Mouse (Mus musculus) R1 (cell line): ENCODE measurements around the gene Soat1.
A peak's percentile ranks its signal among the peaks of the same experiment; 100 is the strongest.
"Not testable (repeated sequence)": the region's sequence is repeated elsewhere in the genome, so short reads cannot be mapped to it uniquely, and the experiment has no call there.

Experiments
- DNase-seq: peaks from one replicate; pipeline ENCODE4 v3.0.0-alpha.2; 2018; ENCODE audit warnings: low read depth, low spot score

Gene Soat1

DNA sequence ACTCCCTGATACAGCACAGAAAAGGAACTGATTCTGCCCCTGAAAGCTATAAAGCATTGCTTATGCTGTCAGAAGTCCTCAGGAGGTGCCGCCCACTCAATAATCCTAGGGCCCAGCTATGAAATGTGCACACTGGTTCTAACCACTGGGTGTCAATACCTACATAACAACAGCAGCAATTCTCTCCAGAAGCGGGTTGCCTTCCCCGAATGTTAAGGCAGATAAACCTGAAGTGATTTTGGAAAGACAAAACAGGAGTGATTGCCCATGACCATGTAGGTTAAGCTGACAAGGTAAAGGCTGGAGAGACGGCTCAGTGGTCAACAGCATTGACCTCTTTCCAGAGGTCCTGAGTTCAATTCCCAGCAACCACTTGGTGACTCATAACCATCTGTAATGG is 48.4 kb downstream of the Soat1 start:
- DNase-seq: no peak

DNA sequence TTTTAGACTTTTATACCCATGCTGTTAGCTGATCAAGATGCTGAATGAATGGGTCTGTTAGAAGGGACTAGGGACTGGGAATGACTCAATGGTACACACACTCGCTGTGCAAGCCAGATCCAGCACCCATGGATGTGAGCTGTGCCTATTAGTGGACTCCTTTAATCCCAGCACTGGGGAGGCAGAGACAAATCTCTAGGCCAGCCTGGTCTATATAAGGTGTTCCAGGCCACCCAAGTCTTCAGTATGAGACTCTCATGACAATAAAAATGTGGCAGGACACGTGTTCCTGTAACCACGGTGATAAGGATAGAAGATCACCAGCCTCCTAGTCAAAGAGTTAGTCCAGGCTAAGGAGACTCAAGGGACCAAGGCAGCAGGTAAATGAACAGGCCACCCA is 50.1 kb downstream of the Soat1 start:
- DNase-seq: no peak

DNA sequence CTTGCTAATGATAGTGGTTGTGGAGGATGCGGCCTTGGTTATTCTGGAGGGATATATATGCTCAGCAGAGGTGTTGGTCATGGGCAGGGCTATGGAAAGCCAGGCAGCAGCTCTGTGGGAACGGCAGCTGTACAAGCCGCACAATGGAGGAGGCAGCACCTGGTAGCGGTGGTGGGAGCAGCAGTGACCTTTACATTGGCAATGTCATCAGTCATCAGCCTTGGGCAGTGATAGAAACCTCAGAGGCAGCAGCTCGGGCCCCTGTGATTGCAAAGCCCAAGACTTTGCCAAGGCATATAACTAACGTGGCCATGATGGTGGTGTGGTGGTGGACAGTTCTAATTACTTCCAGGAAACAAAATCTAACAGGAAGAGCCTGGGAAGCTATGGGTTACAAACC is 50.6 kb downstream of the Soat1 start:
- DNase-seq: no peak

DNA sequence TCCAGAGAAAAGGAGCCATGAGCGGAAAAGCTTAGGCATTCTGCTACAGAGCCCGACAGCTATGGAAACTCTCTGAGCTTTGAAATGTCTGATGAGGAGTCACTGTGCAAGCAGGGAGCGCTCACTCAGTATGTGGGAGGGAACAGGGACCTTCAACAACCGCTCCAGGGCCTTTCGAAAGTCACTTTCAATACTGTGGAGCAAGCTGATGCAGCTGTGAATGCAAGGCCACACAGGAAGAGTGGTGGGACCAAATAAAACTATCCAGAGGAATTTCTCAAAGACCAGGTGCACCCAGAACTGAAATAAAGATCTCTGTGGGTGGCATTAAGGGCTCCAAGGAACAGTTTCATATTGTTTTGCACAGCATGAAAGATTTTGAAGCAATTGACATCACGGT is 51.3 kb downstream of the Soat1 start:
- DNase-seq: no peak

DNA sequence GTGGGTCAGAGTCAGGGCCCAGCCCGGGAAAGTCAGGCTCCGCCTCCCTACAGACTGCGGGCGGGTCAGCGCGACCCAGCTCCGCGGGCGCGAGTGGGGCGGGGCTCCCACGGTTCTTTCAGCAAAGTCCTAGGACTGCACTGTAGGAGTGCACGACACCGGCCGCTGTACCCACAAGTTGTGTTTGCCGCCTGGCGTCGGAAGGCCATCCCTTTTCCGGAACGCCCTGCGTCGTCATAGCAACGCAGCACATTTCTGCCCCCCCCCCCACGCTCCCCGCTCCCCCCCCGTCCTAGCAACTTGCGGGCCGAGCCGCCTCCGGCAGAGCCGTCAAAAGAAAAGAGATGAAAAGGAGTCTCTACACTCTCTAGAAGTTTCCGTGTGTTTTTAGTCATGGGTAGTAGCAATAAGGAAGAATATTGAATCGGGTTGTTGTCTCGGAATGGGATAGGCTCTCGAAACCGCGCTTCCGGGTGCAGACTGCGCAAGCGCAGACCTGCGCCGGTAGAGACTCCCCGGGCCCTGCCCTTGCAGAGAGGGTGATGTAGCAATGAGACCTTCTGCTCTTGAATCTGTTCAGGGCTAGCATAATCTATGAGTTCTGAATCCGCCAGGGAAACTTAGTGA is 53.3 kb downstream of the Soat1 start, which contains the start of gene Axdnd1:
Gene Axdnd1 (minus strand): TSS at position 489 of the 627 bp plus-strand sequence.
- peak; percentile 90 for DNase-seq

DNA sequence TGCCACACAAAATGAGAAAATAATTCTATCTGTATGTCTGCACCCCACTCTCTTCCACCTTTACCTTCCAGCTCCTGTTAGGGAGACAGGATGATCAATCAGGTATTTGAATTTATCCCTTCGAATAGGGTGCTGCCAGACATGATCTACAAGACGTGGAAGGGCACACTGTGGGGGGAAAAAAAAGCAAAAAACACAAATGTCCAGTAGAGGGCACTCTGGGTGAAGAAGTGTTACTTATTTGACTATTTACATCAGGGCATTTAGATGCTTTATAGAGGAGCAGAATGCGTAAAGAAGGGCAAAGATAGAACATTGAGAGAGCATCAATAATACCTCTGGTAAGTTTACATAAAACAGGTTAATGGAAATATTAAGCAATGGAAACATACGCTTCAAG is 56.0 kb downstream of the Soat1 start:
- peak; percentile 66 for DNase-seq

DNA sequence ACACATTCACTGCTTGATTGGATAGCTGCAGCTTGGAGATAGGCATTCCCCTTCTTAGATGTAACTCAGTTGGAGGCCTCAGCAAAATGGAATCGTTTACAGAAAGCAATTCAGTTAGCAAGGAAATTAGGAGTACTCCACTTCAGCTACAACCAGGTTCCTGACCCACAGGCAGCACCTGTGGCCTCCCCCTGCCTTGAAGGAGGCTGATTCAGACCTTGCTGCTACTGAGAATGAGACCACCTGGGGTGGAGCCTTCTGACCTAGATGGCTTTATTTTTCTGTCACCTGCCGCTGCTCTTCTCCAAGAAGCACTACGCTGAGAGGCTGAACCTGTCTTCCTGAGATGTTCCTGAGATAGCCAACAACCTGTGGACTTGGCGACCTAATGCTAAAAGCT is 65.6 kb downstream of the Soat1 start:
- DNase-seq: no peak

DNA sequence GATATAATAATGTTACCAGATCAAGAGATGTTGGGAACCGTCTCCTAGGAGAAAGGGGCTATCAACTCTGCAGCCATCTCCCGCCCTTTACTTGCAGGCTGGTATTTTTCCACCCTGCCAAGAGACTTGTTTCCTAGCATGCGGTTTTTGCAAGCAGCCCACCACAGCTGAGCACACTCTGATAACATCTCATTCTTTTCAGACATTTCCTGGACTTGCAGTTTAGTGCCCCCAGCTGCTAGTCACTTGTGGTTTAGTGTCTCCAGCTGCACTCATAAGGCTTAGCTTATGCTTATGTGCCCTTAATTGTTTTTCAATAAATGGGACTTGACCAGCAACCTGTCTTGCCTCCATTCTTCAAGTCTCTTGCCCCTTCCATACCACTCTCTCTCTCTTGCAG is 66.1 kb downstream of the Soat1 start:
- no peak for DNase-seq

DNA sequence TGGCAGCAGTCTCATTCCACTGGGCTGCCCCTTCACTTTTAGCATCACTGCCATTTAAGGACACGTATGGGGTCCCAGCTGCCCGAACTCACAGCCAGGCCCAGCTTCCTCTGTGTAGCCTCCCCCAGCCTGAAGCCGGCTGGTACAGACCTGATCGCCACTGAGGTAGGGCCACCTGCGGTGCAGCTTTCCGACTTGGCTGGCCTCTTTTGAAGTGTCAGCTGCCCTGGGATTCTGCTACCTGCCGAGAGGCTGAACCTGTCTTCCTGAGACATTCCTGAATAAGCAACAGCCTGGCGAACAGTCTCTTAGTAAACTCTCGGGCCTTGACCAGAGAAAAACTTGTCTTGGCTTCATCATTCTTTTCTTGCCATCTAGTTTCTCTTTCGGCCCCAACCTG is 70.9 kb downstream of the Soat1 start:
- peak; percentile 58 for DNase-seq

DNA sequence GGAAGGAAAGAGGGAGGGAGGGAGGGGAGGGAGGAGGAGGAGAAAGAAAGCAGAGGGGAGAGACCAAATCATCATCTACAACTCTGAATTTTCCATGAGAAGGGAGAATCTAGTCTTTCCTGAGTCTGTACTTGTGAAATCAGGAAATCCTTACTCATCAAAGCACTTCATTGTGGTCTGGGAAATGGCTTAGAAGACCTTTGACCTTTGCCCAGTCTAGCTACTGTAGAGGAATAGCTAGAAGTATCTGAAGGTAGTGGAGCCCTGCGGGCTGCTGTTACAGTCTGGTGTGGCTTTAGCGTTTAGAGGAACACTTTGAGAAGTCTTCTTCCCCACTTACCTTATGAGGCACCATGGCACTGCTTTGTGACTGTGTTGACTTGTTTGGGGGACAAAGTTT is 71.6 kb downstream of the Soat1 start:
- DNase-seq: no peak

DNA sequence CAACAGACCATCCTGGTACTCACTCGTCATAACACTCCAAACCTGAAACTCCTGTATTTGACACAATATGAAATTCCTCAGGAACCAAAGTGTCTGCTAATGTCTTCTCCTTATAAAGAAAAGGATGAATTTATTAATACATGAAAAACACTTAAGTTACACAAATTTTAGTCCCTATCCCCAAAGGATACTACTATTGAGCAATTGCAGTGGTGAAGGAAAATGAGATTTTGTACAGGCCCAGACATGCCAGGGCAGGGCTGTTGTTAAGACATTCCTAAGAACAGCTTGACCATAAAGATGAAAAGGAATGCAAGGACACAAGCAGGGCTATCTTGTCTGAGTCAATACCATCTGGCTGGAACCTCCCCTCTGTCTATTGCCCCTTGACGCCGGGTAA is 74.0 kb downstream of the Soat1 start:
- not testable (repeated sequence) for DNase-seq

DNA sequence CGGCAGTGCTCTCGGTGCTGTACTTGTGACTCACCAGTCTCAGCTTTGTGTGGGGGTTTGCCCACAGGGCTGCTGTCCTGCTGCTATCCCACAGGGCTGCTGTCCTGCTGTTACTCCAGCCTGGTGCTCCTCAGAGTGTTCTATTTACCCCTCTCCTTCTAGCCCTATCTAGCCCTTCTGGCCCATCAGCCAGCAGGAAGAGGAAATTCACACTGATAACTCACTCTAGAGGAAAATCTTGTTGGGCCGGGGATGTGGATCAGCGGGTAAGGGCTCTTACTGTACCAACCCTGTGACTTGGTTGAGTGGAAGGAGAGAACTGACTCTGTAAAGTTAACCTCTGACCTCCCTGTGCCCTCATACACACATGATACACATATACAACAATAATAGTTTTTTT is 81.0 kb downstream of the Soat1 start:
- no peak for DNase-seq

DNA sequence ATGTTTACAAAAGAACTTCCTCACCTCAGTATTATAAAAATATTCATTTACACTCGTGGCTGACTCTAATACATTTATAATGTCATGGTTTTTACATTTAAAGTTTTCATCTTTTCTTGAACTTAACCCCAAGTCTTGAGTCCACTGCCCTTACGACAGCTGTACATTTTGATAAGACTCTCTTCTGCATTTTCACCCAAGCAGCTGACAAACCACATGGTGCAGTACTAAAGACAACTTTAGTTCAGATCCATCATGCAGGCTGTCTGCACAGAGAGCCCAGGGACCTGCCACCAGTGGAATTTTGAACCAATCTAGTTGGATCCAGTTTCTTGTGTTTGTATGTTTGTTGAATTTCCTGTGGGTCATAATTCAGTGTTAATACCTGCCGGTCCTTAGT is 87.3 kb downstream of the Soat1 start:
- no peak for DNase-seq

DNA sequence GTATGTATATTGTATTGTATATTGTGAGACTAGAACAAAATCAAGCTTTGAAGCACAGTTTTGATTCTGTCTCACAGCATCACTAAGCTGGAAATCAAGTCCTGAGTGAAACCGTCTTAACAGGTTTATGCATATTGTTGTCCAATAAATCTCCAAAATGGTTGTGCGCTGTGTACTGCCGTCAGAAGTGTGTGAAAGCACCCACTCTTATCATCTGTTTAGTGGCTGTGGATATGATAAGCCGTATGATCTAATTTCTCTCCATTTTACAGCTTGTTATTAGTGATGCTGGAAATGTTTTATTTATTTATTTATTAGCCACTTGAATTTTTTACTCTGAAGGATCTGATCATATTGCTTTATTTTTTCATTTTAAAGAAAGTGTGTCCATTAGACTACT is 87.9 kb downstream of the Soat1 start:
- DNase-seq: no peak

DNA sequence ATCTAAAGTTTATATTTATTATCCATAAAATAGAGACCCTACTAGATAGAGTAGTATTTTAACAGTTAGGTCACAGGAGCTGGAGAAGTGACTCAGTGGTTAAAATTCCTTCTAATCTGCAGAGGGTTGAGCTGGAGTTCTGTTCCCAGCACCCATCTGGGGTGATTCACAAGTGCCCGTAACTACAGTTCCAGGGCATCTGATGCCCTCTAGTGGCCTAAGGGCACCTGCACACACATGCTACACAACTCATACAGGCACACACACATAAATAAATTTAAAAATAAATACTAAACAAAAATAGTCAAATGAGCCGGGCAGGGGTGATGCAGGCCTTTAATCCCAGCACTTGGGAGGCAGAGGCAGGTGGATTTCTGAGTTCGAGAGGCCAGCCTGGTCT is 92.9 kb downstream of the Soat1 start:
- DNase-seq: peak; percentile 61
